Mouse (Mus musculus): ENCODE measurements around the gene Ube2j1. TPM values are rescaled to one million over a fixed set of nuclear protein-coding genes. Genes with fewer than 3 reads are reported as not detected.

The Ube2j1 gene
- polyA plus RNA-seq, 1 experiment from 2014 or later: 60.5 TPM

- Histone ChIP-seq H3K4me2 (0 out of 2 replicates have a peak overlapping the region, but pooled peaks have one; percentile 35), H3K9ac (no peak overlapping the region), H3K9me3 (no peaks in the 10 kb centered on the region), H3K4me1 (replicated peaks) (peaks cover 31% of the 10 kb centered on the region), H3K36me3 (peaks cover 18% of the 10 kb centered on the region), H3K4me3 (no peak overlapping the region), H3K27ac (no peak overlapping the region), H3K27me3 (no peaks in the 10 kb centered on the region)
- ATAC-seq (ENCODE audit: low FRiP score): no peak
- 91% methylated on average over 7 of the region's 7 CpGs for WGBS
Measured at GRCm38 (mm10) chr4:33029104-33029503, 2.1 kb upstream of the Ube2j1 start.

GRCm38 (mm10) chr4:33030264-33031194 is 687 bp upstream of the Ube2j1 start:
- peak overlapping the region; percentile 97 for H3K9ac ChIP-seq
- H3K9me3 ChIP-seq: no peaks in the 10 kb centered on the region
- WGBS: 2% methylated on average over 55 of the region's 55 CpGs
- peak overlapping the region; percentile 84 for H3K4me3 ChIP-seq
- peaks cover 33% of the 10 kb centered on the region for H3K4me1 ChIP-seq (replicated peaks)
- H3K27me3 ChIP-seq: no peaks in the 10 kb centered on the region
- H3K27ac ChIP-seq: peak overlapping the region; percentile 99
- peak; percentile 87 for ATAC-seq (ENCODE audit: low FRiP score)
- H3K4me2 ChIP-seq: peak overlapping the region; percentile 76
- H3K36me3 ChIP-seq: peaks cover 27% of the 10 kb centered on the region

- peak overlapping the region; percentile 84 for H3K4me3 ChIP-seq
- H3K4me1 ChIP-seq (replicated peaks): peaks cover 33% of the 10 kb centered on the region
- ATAC-seq (ENCODE audit: low FRiP score): no peak
- H3K27me3 ChIP-seq: no peaks in the 10 kb centered on the region
- H3K9ac ChIP-seq: peak overlapping the region; percentile 97
- peak overlapping the region; percentile 76 for H3K4me2 ChIP-seq
- WGBS: 1% methylated on average over 4 of the region's 4 CpGs
- H3K36me3 ChIP-seq: peaks cover 37% of the 10 kb centered on the region
- H3K9me3 ChIP-seq: no peaks in the 10 kb centered on the region
- peak overlapping the region; percentile 99 for H3K27ac ChIP-seq
Measured at GRCm38 (mm10) chr4:33032045-33032444, 829 bp downstream of the Ube2j1 start.

- no peak overlapping the region for H3K27ac ChIP-seq
- peaks cover 30% of the 10 kb centered on the region for H3K36me3 ChIP-seq
- H3K4me3 ChIP-seq: no peak overlapping the region
- H3K9ac ChIP-seq: no peak overlapping the region
- ATAC-seq (ENCODE audit: low FRiP score): no peak
- no peak overlapping the region for H3K4me2 ChIP-seq
- H3K27me3 ChIP-seq: no peaks in the 10 kb centered on the region
- peaks cover 33% of the 10 kb centered on the region for H3K4me1 ChIP-seq (replicated peaks)
- H3K9me3 ChIP-seq: no peaks in the 10 kb centered on the region
- 89% methylated on average over 6 of the region's 6 CpGs for WGBS
Measured at GRCm38 (mm10) chr4:33033515-33033914, 2.3 kb downstream of the Ube2j1 start.

- peaks cover 78% of the 10 kb centered on the region for H3K36me3 ChIP-seq
- no peak overlapping the region for H3K4me3 ChIP-seq
- 93% methylated on average over 4 of the region's 4 CpGs for WGBS
Measured at GRCm38 (mm10) chr4:33039826-33040225, 8.6 kb downstream of the Ube2j1 start.

GRCm38 (mm10) chr4:33049601-33050000 is 18.4 kb downstream of the Ube2j1 start:
- Histone ChIP-seq H3K4me1 (replicated peaks) (no peaks in the 10 kb centered on the region), H3K27me3 (no peaks in the 10 kb centered on the region), H3K4me2 (no peak overlapping the region), H3K9ac (no peak overlapping the region), H3K36me3 (peaks cover 79% of the 10 kb centered on the region), H3K27ac (no peak overlapping the region), H3K4me3 (no peak overlapping the region), H3K9me3 (no peaks in the 10 kb centered on the region)
- WGBS: 96% methylated on average over 11 of the region's 11 CpGs
- ATAC-seq (ENCODE audit: low FRiP score): no peak

More at GRCm38 (mm10) chr4:33039826-33040225, 8.6 kb downstream of the Ube2j1 start:
- no peak for ATAC-seq (ENCODE audit: low FRiP score)
- Histone ChIP-seq H3K4me2 (no peak overlapping the region), H3K9me3 (no peaks in the 10 kb centered on the region), H3K27me3 (no peaks in the 10 kb centered on the region), H3K4me1 (replicated peaks) (no peaks in the 10 kb centered on the region), H3K9ac (no peak overlapping the region), H3K27ac (no peak overlapping the region)

GRCm38 (mm10) chr4:33052055-33052454 is 20.8 kb downstream of the Ube2j1 start:
- no peak for ATAC-seq (ENCODE audit: low FRiP score)
- Histone ChIP-seq H3K9ac (no peak overlapping the region), H3K4me2 (no peak overlapping the region), H3K4me1 (replicated peaks) (no peaks in the 10 kb centered on the region), H3K4me3 (no peak overlapping the region), H3K9me3 (no peaks in the 10 kb centered on the region), H3K27me3 (no peaks in the 10 kb centered on the region), H3K27ac (no peak overlapping the region), H3K36me3 (peaks cover 57% of the 10 kb centered on the region)
- 98% methylated on average over 3 of the region's 3 CpGs for WGBS

- ATAC-seq (ENCODE audit: low FRiP score): no peak
- H3K9me3 ChIP-seq: no peaks in the 10 kb centered on the region
- H3K4me2 ChIP-seq: no peak overlapping the region
- no peak overlapping the region for H3K4me3 ChIP-seq
- H3K27me3 ChIP-seq: no peaks in the 10 kb centered on the region
- no peak overlapping the region for H3K9ac ChIP-seq
- 85% methylated on average over 5 of the region's 5 CpGs for WGBS
- H3K27ac ChIP-seq: no peak overlapping the region
- H3K4me1 ChIP-seq (replicated peaks): no peaks in the 10 kb centered on the region
- peaks cover 53% of the 10 kb centered on the region for H3K36me3 ChIP-seq
Measured at GRCm38 (mm10) chr4:33052650-33053049, 21.4 kb downstream of the Ube2j1 start.

GRCm38 (mm10) chr4:33054426-33054825 is 23.2 kb downstream of the Ube2j1 start:
- no peak overlapping the region for H3K4me3 ChIP-seq
- H3K36me3 ChIP-seq: peaks cover 38% of the 10 kb centered on the region
- no peaks in the 10 kb centered on the region for H3K27me3 ChIP-seq
- H3K9ac ChIP-seq: no peak overlapping the region
- H3K27ac ChIP-seq: no peak overlapping the region
- H3K4me1 ChIP-seq (replicated peaks): no peaks in the 10 kb centered on the region
- H3K9me3 ChIP-seq: no peaks in the 10 kb centered on the region
- ATAC-seq (ENCODE audit: low FRiP score): no peak
- H3K4me2 ChIP-seq: no peak overlapping the region

- no peak for ATAC-seq (ENCODE audit: low FRiP score)
- WGBS: 96% methylated on average over 1 of the region's 1 CpGs
- Histone ChIP-seq H3K4me2 (no peak overlapping the region), H3K27me3 (no peaks in the 10 kb centered on the region), H3K9ac (no peak overlapping the region), H3K4me3 (no peak overlapping the region), H3K27ac (no peak overlapping the region), H3K4me1 (replicated peaks) (no peaks in the 10 kb centered on the region), H3K9me3 (no peaks in the 10 kb centered on the region), H3K36me3 (peaks cover 21% of the 10 kb centered on the region)
Measured at GRCm38 (mm10) chr4:33056317-33056716, 25.1 kb downstream of the Ube2j1 start.

- H3K9me3 ChIP-seq: no peaks in the 10 kb centered on the region
- no peak for ATAC-seq (ENCODE audit: low FRiP score)
- H3K4me2 ChIP-seq: no peak overlapping the region
- H3K27me3 ChIP-seq: no peaks in the 10 kb centered on the region
- H3K9ac ChIP-seq: no peak overlapping the region
- no peaks in the 10 kb centered on the region for H3K4me1 ChIP-seq (replicated peaks)
- 82% methylated on average over 11 of the region's 11 CpGs for WGBS
- H3K27ac ChIP-seq: no peak overlapping the region
- H3K4me3 ChIP-seq: no peak overlapping the region
- H3K36me3 ChIP-seq: peaks cover 6% of the 10 kb centered on the region; the same call in 1 of the 2 replicates
Measured at GRCm38 (mm10) chr4:33057890-33058687, 26.9 kb downstream of the Ube2j1 start.

- Histone ChIP-seq H3K4me1 (replicated peaks) (no peaks in the 10 kb centered on the region), H3K36me3 (no peaks in the 10 kb centered on the region), H3K9me3 (no peaks in the 10 kb centered on the region), H3K4me3 (no peak overlapping the region), H3K4me2 (no peak overlapping the region), H3K27me3 (no peaks in the 10 kb centered on the region), H3K9ac (no peak overlapping the region), H3K27ac (no peak overlapping the region)
- ATAC-seq (ENCODE audit: low FRiP score): no peak
- WGBS: 67% methylated on average over 7 of the region's 7 CpGs
Measured at GRCm38 (mm10) chr4:33061158-33061557, 29.9 kb downstream of the Ube2j1 start.

All from hindbrain, embryonic 13.5 days (tissue).